Mouse (Mus musculus) intestine, embryonic 16.5 days (tissue): ENCODE measurements at regions not wholly inside any gene's neighbourhood (a gene's known extent, or its start where the extent isn't known, plus 50 kb on each side); places are given as distances from the start of the nearest gene placed in this dataset.

Source experiments
- ATAC-seq: fragments of 200-750 bp; cut with Nextera tagmentation; 2 replicates; pipeline ENCODE4 v1.8.0; 2017; ENCODE audit warnings: moderate TSS enrichment, moderate library complexity
- H3K27ac ChIP-seq: fragments of 300-500 bp; sonication (generic); 2 replicates; pipeline ENCODE4 v1.5.1; 2014; ENCODE audit warnings: mild to moderate bottlenecking, low read length
- H3K27me3 ChIP-seq: fragments of 300-500 bp; sonication (generic); replicated peaks from 2 replicates; pipeline ENCODE4 v1.6.1; 2014; ENCODE audit warnings: low read length, control low read depth, mixed read lengths; ENCODE audit not compliant: control insufficient read depth, insufficient read depth
- H3K36me3 ChIP-seq: fragments of 300-500 bp; sonication (generic); 2 replicates; pipeline ENCODE4 v1.6.1; 2014; ENCODE audit warnings: low read length, control low read depth; ENCODE audit not compliant: control insufficient read depth, insufficient read depth
- H3K4me1 ChIP-seq: fragments of 300-500 bp; sonication (generic); 2 replicates; pipeline ENCODE4 v1.6.1; 2014; ENCODE audit warnings: low read length, control low read depth, mixed read lengths; ENCODE audit not compliant: control insufficient read depth, insufficient read depth
- H3K4me2 ChIP-seq: fragments of 300-500 bp; sonication (generic); 2 replicates; pipeline ENCODE4 v1.6.1; 2014; ENCODE audit warnings: low read depth, low read length, control low read depth
- H3K4me3 ChIP-seq: fragments of 300-500 bp; sonication (generic); 2 replicates; pipeline ENCODE4 v1.5.1; 2014; ENCODE audit warnings: mild to moderate bottlenecking, low read length
- H3K9ac ChIP-seq: fragments of 300-500 bp; sonication (generic); 2 replicates; pipeline ENCODE4 v1.6.1; 2014; ENCODE audit warnings: low read depth, low read length
- H3K9me3 ChIP-seq: fragments of 300-500 bp; sonication (generic); 2 replicates; pipeline ENCODE4 v1.6.1; 2016; ENCODE audit warnings: low read length, control low read depth; ENCODE audit not compliant: control insufficient read depth
- WGBS: fragments of 180-500 bp; shearing (Covaris S2); extraction: QIAGEN DNeasy Blood & Tissue Kit; methylation state at CpG from one replicate; pipeline ENCODE4 v1.1.7; 2014; 5-methylcytosine and 5-hydroxymethylcytosine counted together

GRCm38 (mm10) chr13:16769409-16769808 is 757.8 kb downstream of the Inhba start:
- WGBS, result 59% methylated on average over 2 of the region's 2 CpGs
- ATAC-seq, result no peak
- H3K9me3 ChIP-seq, result no peaks in the 10 kb centered on the region
- no peak overlapping the region for H3K4me2 ChIP-seq
- no peaks in the 10 kb centered on the region for H3K36me3 ChIP-seq
- H3K27ac ChIP-seq, result no peak overlapping the region
- H3K4me1 ChIP-seq, result no peaks in the 10 kb centered on the region
- no peak overlapping the region for H3K4me3 ChIP-seq
- no peaks in the 10 kb centered on the region for H3K27me3 ChIP-seq
- no peak overlapping the region for H3K9ac ChIP-seq

GRCm38 (mm10) chr13:16769848-16770422 is 758.3 kb downstream of the Inhba start:
- Histone ChIP-seq H3K27ac (no peak overlapping the region), H3K27me3 (no peaks in the 10 kb centered on the region), H3K9me3 (no peaks in the 10 kb centered on the region), H3K36me3 (no peaks in the 10 kb centered on the region), H3K4me3 (no peak overlapping the region), H3K4me1 (no peaks in the 10 kb centered on the region), H3K9ac (no peak overlapping the region), H3K4me2 (no peak overlapping the region)
- 66% methylated on average over 6 of the region's 6 CpGs for WGBS
- ATAC-seq, result no peak

DNA sequence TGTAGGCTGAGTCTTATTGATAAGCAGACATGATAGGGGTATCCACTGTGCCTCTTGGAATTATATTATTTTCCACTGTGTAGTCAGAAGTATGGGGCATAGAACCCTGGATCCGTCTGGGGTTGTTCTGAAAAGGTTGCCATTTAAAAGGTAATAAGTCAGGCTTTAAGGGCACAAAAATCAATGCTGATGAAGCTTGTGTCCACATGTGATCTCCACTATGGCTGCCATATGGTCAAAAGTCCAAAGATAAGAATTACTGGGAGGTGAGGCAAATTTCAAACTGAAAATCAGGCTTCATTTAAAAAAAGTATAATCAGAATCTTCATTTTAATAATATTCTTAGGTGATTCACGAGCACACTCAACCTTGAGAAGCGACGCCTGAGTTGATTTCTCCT is 760.2 kb downstream of the Inhba start:
- H3K9ac ChIP-seq, result no peak overlapping the region
- H3K27me3 ChIP-seq, result no peaks in the 10 kb centered on the region
- no peaks in the 10 kb centered on the region for H3K4me1 ChIP-seq
- no peak overlapping the region for H3K4me2 ChIP-seq
- WGBS, result 82% methylated on average over 4 of the region's 4 CpGs
- no peak overlapping the region for H3K27ac ChIP-seq
- no peak for ATAC-seq
- H3K4me3 ChIP-seq, result no peak overlapping the region
- H3K9me3 ChIP-seq, result no peaks in the 10 kb centered on the region
- no peaks in the 10 kb centered on the region for H3K36me3 ChIP-seq

DNA sequence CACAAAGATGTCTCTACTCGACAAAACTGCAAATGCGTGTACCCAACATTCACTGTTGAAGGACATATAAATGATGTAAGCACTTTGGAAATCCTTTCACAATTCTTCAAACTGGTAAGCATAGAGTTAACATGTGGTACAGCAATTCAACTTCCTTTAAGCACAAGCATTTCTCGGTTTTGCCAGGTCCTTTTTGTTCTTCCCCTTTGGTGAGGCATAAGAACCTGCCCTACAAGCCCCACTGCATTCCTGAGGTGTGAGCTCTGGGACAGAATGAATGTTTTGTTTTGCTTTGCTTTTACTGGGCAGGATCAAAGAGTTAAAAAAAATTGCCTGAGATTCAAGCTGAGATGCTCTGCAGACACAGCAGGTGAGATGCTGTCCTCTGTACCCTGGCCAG is 793.9 kb downstream of the Inhba start:
- Histone ChIP-seq H3K9me3 (no peaks in the 10 kb centered on the region), H3K27ac (no peak overlapping the region), H3K4me2 (no peak overlapping the region), H3K4me3 (no peak overlapping the region), H3K9ac (no peak overlapping the region), H3K36me3 (no peaks in the 10 kb centered on the region), H3K27me3 (no peaks in the 10 kb centered on the region), H3K4me1 (no peaks in the 10 kb centered on the region)
- no peak for ATAC-seq
- 51% methylated on average over 3 of the region's 3 CpGs for WGBS
